Mouse (Mus musculus): Measurements from ENCODE around the gene Larp1b. TPM values are rescaled to one million over a fixed set of nuclear protein-coding genes. Genes with fewer than 3 reads are reported as not detected.

Gene Larp1b
- total RNA-seq, 2 experiments from 2014 or later = 63.8 to 67.6 TPM

DNA sequence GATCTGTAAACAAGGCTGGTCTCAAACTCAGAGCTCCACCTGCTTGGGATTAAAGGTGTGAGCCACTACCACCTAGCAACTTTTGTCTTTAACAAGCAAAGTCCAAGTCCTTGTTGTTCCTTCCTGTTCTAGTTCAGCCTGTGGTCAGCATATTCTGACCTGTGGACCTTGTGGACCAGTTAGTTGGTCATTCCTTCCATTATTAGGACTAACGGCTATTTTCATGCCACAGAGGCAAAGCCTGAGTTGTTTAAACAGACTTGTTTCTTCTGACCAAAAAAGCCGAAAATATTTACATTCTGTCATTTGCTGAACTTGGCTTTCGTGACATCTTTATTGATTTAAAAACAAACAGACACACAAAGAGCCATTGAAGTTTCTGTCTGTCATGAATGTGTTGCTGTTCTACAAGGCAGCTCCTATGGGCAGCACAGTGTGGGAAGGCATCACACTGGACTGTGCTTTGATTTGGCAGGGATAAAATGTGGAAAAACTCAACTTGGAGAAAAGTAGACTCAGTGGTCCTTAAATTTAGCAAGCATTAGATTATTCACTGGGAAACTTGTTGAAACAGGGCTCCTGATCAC, 68.5 kb downstream of the Larp1b start:
- no peak for DNase-seq
- intact Hi-C loops (cut with DNase I) = no loop called here

- DNase-seq = no peak
- intact Hi-C loops (cut with DNase I) = no loop called here
Observed at GRCm38 (mm10) chr3:41020687-41021086, 71.1 kb downstream of the Larp1b start.

DNA sequence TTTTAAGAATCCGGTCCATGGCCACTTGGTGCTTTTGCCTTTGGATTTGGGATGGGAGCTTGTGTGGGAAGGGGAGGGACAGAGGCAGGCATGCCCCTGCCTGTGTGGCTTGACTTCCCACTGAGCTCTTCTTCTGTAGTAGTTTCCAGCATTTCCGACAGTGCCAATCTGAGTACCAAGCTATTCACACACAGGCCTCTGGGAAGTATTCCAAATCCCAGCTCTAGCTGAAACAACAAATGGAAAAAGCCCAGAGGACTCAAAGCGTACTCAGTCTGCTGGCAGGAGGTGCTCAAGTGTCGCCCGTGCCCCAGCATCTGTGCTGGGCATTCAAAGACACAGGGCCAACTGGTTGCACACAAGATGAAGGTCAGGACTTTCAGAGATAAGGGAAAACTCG, 72.4 kb downstream of the Larp1b start:
- peak; percentile 7 to 13 for DNase-seq
- intact Hi-C loops (cut with DNase I) = no loop called here

DNA sequence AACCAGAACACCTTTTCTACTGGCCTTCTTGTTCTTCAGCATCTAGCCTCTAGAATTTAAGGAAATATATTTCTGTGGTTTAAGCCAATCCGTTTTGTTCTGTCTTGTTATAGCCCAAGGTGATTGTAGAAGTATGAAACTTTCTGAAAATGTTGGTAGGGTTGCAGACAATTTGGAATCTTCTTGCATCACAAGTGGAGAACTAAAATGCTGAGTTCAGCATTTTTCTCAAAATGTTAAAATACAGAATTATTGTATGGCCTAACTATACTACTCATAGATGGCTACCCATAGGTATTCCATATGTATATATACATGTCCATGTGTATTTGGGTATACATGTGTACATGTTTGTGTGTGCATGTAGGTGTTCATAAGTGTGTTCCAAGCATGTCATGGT, 81.1 kb downstream of the Larp1b start:
- intact Hi-C loops (cut with DNase I) = no loop called here
- DNase-seq = no peak

DNA sequence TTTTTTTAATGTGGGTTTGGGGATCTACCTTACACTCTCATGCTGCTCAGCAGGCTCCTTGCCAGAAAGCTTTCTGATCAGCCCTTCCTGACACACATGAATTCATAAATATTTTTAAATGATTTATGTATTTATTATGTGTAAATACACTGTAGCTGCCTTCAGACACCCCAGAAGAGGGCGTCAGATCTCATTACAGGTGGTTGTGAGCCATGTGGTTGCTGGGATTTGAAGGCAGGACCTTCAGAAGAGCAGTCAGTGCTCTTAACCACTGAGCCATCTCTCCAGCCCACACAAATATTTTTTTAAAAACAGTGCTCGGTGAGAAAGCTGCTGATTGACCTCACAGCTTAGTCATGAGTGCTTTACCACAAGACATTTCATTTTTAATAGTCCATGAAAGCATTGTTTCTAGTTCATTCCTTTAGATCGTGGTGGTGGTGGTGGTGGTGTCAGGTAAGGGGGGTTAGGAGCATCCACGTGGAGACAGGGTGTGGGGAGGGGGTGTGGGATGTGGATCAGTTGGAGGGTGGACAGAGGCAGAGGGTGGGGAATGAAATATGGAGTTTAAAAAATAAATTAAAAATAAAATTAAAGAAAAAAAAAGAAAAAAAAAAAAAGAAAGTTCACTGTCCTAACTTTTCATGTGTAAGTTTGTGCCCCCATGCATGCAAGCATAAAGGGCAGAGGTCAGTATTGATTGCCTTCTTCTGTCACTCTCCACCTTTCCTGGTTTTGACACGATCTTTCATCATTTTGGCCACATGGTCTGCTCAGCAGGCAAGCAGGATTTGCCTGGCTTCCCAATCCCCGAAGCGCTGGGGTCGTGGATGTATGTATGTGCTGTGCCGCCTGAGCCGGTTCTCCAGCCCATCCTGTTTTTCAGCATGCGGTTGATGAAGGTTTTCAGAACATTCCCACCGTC, 81.9 kb downstream of the Larp1b start:
- no peak for DNase-seq
- intact Hi-C loops (cut with DNase I) = no loop called here

DNA sequence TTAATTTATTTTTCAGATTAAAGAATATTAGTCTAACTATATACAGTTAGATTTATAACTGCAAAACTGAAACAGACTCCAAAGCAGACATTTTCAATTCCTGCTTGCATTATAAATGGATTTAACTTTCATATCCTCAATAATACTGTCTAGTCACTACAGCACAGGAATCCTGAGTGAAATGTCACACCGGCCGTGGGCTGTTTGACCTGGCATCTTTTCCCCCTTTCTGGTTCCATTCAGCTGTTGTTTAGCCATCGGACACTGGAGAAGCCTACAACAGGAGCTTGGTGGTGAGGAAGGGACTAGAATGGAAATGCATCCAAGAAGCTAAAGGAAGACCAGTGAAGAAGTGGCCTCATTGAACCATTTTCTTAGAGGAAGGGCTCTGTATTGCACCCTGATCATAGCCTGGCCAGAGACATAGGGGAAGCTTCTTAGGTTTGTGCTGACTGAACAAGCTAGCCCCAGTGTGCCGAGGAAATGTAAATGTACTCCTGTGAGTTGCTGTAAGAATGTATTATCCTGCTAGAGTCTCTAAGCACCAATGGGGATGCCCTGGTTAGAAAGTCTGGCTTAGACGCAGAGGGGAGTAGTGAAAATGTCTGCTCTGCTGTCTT, 88.8 kb downstream of the Larp1b start:
- no peak for DNase-seq
- intact Hi-C loops (cut with DNase I) = no loop called here

- DNase-seq = no peak
Observed at GRCm38 (mm10) chr3:41041241-41041640, 91.6 kb downstream of the Larp1b start.

GRCm38 (mm10) chr3:41042195-41042938, 92.7 kb downstream of the Larp1b start:
- DNase-seq = peak in 1 of 2 experiments; percentile 19
- intact Hi-C loops (cut with DNase I) = no loop called here

More at GRCm38 (mm10) chr3:41041241-41041640, 91.6 kb downstream of the Larp1b start:
- intact Hi-C loops (cut with DNase I) = no loop called here

DNA sequence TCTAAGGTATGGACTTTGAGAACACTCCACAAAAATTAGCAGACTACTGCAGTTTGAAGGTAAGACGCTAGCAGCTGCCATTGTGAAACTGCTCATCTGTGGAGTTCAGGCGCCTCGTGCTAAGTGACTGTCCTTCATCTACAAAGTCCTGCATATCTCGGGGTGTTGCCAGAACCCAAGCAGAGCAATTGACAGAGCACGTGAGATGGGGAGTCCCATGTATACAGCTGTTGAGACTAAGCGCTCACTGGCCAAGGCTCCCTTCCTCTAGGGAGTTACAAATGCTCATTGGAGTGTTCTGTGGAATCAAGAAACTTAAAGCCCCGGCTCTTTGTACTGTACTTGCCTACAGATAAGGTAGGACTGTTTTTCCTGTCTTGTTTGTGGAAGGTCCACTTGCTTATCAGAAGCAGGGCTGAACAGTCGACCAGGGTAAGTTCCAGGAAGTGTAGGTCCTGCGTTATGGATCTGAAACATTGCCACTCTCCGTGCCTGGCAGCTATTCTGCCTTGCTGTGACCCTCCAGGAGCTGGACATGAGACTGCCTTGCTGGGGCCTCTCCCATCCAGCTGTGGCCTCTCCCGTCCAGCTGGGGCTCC, 94.2 kb downstream of the Larp1b start:
- DNase-seq = no peak
- intact Hi-C loops (cut with DNase I) = no loop called here

- intact Hi-C loops (cut with DNase I) = no loop called here
Observed at GRCm38 (mm10) chr3:41047838-41048237, 98.2 kb downstream of the Larp1b start.

GRCm38 (mm10) chr3:41053334-41053733, 103.7 kb downstream of the Larp1b start:
- intact Hi-C loops (cut with DNase I) = no loop called here
- DNase-seq = no peak

More at GRCm38 (mm10) chr3:41047838-41048237, 98.2 kb downstream of the Larp1b start:
- DNase-seq = no peak

- peak in 1 of 2 experiments; percentile 18 for DNase-seq
- intact Hi-C loops (cut with DNase I) = no loop called here
Observed at GRCm38 (mm10) chr3:41058395-41058794, 108.8 kb downstream of the Larp1b start.

DNA sequence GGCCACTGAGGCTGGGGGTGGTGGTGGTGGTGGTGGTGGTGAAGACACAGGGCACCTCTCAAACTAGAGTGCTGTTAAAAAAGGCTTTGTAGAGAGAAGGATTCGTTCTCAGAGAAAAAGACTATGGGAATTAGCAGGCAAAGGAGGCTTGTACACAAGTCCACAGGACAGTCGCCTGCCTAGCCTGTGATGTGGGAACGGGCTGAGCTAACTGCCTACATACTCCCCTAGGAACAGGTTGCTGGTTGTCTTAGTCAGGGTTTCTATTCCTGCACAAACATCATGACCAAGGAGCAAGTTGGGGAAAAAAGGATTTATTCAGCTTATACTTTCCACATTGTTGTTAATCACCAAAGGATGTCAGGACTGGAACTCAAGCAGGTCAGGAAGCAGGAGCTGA, 109.6 kb downstream of the Larp1b start:
- intact Hi-C loops (cut with DNase I) = no loop called here
- DNase-seq = no peak

DNA sequence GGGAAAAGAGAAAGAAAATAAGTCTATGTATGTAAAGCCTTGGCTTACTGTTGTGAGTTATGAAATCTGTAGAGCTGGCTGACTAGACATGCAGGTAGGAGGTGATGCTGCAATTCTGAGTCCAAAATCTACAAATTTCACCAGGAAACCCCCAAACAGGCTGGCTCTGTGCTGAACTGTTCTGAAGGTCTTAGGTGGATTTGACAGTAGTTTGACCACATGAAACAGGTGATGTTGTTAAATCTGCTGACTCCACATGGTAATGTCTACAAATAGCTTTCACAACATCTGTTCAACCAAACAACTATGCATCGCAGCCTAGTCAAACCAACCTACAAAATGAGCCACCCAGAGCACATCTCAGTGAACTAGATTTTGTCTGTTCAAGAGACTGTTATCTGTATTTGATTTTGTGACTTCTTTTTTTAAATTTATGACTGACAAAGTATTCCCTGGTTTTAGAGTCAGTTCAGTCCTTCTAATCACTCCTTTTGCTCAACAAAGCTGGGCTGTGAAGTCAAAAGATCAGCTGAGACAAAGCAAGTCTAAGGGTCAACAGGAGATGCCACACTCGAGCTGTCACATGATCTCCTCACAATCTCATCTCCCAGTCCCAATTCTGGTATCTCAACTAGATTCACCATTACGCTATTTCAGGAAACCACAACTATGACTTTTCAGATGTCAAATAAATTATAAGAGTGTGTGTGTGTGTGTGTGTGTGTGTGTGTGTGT, 112.4 kb downstream of the Larp1b start:
- DNase-seq = no peak
- intact Hi-C loops (cut with DNase I) = no loop called here

- intact Hi-C loops (cut with DNase I) = no loop called here
- DNase-seq = no peak
Observed at GRCm38 (mm10) chr3:41062758-41063157, 113.1 kb downstream of the Larp1b start.

DNA sequence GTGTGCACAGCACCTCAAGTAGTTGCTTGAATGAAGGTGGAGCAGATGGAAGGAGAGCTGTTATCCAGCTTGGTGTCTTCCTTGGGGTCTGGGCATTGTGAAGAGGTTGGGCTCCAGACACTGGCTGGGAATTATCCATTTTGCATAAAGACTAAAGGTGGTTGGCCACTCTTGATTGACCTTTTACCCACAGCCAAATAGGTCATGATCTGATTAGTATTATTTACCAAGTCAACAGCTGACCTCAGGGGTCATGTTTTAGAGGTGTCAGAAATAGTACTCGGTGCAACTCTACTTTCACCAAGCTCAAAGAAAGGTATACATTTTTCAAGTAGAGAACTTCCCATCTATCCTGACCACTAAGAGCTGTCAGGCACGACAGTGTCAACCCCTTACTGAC, 115.7 kb downstream of the Larp1b start:
- DNase-seq = no peak
- intact Hi-C loops (cut with DNase I) = no loop called here

GRCm38 (mm10) chr3:41070519-41070918, 120.9 kb downstream of the Larp1b start:
- peak; percentile 7 to 19 for DNase-seq
- intact Hi-C loops (cut with DNase I) = loop anchor here (10.0 kb wide), 2 partner anchors 304 to 674 kb away; partner anchors contain the start of genes D3Ertd751e and Sclt1

- DNase-seq = no peak
- intact Hi-C loops (cut with DNase I) = loop anchor here (10.0 kb wide), 2 partner anchors 299 to 669 kb away; partner anchors contain the start of genes D3Ertd751e and Sclt1
Observed at GRCm38 (mm10) chr3:41075376-41075775, 125.7 kb downstream of the Larp1b start.

GRCm38 (mm10) chr3:41078673-41079072, 129.0 kb downstream of the Larp1b start:
- DNase-seq = no peak
- intact Hi-C loops (cut with DNase I) = loop anchor here (10.0 kb wide), 2 partner anchors 296 to 666 kb away; partner anchors contain the start of genes D3Ertd751e and Sclt1
